Mouse (Mus musculus) embryo, embryonic 10.5 days (tissue): ENCODE measurements around the gene Dock9.

Experiments used
- DNase-seq: peaks from one replicate; pipeline ENCODE4 v3.0.0-alpha.2; 2015; ENCODE audit warnings: low spot score

Dock9 gene

GRCm38 (mm10) chr14:121797457-121798410, at the start of gene Dock9:
Gene Dock9, minus strand, starts transcription at chr14:121797837.
- DNase-seq: peak; percentile 86

GRCm38 (mm10) chr14:121844486-121844885, 46.8 kb upstream of the Dock9 start:
- DNase-seq: peak; percentile 28

- no peak for DNase-seq
Observed at GRCm38 (mm10) chr14:121840217-121840616, 42.6 kb upstream of the Dock9 start.

GRCm38 (mm10) chr14:121838161-121838560, 40.5 kb upstream of the Dock9 start:
- DNase-seq: no peak

GRCm38 (mm10) chr14:121833001-121833520, 35.4 kb upstream of the Dock9 start:
- no peak for DNase-seq

GRCm38 (mm10) chr14:121829816-121830442, 32.3 kb upstream of the Dock9 start:
- DNase-seq: no peak

GRCm38 (mm10) chr14:121827091-121827490, 29.5 kb upstream of the Dock9 start:
- no peak for DNase-seq

- no peak for DNase-seq
Observed at GRCm38 (mm10) chr14:121825521-121826445, 28.1 kb upstream of the Dock9 start.

- DNase-seq: peak; percentile 5
Observed at GRCm38 (mm10) chr14:121824322-121825103, 26.9 kb upstream of the Dock9 start.

- DNase-seq: peak; percentile 7
Observed at GRCm38 (mm10) chr14:121822997-121823396, 25.4 kb upstream of the Dock9 start.

- DNase-seq: no peak
Observed at GRCm38 (mm10) chr14:121822506-121822905, 24.9 kb upstream of the Dock9 start.

- no peak for DNase-seq
Observed at GRCm38 (mm10) chr14:121806791-121807190, 9.2 kb upstream of the Dock9 start.

- DNase-seq: no peak
Observed at GRCm38 (mm10) chr14:121806316-121806715, 8.7 kb upstream of the Dock9 start.

GRCm38 (mm10) chr14:121804461-121804860, 6.8 kb upstream of the Dock9 start:
- DNase-seq: peak; percentile 57

- peak; percentile 14 for DNase-seq
Observed at GRCm38 (mm10) chr14:121800962-121801361, 3.3 kb upstream of the Dock9 start.

GRCm38 (mm10) chr14:121799112-121799511, 1.5 kb upstream of the Dock9 start:
- DNase-seq: no peak

GRCm38 (mm10) chr14:121798411-121798799, 768 bp upstream of the Dock9 start:
- DNase-seq: peak; percentile 96

GRCm38 (mm10) chr14:121796571-121797456, 823 bp downstream of the Dock9 start:
- DNase-seq: peak; percentile 20

GRCm38 (mm10) chr14:121795536-121795935, 2.1 kb downstream of the Dock9 start:
- no peak for DNase-seq

- DNase-seq: peak; percentile 21
Observed at GRCm38 (mm10) chr14:121793639-121794038, 4.0 kb downstream of the Dock9 start.
